Mouse (Mus musculus): ENCODE data around the gene Adk.

GRCm38 (mm10) chr14:21484199-21484598, 431.8 kb downstream of the Adk start:
- TF ChIP-seq POLR2A (IDR thresholded peaks at IDR 0.05; ENCODE audit: borderline replicate concordance, extremely low read depth, insufficient read depth, insufficient read length, poor library complexity, severe bottlenecking) (no peak), CTCF (IDR thresholded peaks at IDR 0.05; ENCODE audit: borderline replicate concordance, extremely low read depth, insufficient read depth, insufficient read length) (no peak)
